Mouse (Mus musculus): ENCODE data around the gene Fggy.

Fggy gene

DNA sequence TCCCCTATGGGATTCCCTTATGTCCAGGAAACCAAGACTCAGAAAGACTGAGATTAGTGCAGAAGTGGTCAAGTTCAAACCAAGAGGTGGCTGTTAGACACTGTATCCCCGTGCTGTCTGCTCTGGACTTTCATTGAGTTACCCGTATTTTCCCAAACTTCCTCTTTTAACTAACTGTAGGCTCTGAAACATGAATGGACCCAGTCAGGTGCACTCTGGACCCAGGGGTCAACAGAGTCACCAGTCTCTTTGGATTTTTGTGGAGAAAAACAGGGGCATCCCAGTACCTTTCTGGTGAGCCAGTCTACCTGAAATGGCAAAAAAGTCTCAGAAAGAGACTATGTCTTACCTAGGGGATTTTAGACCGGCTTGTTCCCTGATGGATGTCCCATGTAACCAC is 33.6 kb downstream of the Fggy start:
- DNase-seq (ENCODE audit: low spot score in 2 of 2): no peak

DNA sequence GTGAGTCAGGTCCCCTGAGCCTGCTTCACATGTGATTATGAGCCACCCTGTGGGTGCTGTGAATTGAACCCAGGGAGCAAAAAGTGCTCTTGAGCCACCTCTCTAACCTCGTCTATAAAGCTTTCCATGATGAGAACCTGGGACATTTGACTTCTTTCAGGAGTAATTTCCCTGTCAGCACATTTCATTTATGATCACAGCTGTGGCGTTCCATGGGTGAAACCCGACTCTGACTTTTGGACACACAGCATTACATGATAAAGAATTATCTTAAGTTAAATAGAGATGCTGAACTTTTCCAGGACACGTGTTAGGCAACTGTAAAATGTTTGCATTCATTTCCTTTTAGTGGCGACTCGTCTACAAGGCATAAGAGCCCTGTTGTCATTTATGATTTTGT is 39.9 kb downstream of the Fggy start:
- no peak for DNase-seq (ENCODE audit: low spot score in 2 of 2)

DNA sequence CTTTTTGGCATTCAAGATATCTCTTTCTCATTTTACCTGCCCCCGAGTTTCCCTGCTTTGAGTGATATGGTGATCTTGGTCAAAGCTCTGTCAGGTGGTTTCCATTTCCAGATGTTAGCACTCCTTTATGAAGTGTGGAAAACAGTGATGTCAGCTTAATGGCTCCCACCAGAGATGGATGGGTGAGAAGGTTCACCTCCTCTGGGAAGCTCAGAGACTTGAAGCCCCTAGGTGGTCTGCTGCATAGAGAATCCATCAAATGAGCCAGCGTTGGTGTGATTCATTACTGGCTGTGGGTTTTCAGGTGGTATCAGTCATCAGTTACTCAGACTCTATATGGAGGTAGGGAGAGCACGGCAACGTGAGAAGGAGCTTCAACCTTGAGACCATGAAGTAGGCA is 44.5 kb downstream of the Fggy start:
- DNase-seq (ENCODE audit: low spot score in 2 of 2): no peak

- no peak for DNase-seq (ENCODE audit: low spot score in 2 of 2)
Observed at GRCm38 (mm10) chr4:95603254-95603653, 45.9 kb downstream of the Fggy start.

- no peak for DNase-seq (ENCODE audit: low spot score in 2 of 2)
Observed at GRCm38 (mm10) chr4:95610663-95611062, 53.4 kb downstream of the Fggy start.

- DNase-seq (ENCODE audit: low spot score in 2 of 2): no peak
Observed at GRCm38 (mm10) chr4:95611390-95611789, 54.1 kb downstream of the Fggy start.

GRCm38 (mm10) chr4:95621046-95621445 is 63.7 kb downstream of the Fggy start:
- DNase-seq (ENCODE audit: low spot score in 2 of 2): no peak

DNA sequence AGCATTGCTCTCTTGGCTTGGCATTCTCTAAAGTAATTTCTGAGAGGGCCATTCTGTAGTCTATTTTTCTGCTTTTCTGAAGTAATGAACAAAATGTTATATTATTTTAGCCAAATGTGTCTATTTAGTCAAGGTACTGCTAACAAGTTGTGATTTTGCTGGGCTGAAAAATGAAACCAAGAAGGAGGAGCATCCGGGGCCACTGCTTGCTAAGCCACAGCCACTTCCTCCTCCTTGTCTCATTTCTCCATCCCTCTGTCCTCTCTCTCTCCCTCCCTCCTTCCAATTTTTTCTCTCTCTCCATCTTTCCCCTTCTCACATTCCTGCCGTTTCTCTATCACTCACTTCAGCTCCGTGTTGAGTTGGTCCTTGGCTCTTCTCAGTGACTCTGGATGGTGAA is 67.4 kb downstream of the Fggy start:
- no peak for DNase-seq (ENCODE audit: low spot score in 2 of 2)

- DNase-seq (ENCODE audit: low spot score in 2 of 2): no peak
Observed at GRCm38 (mm10) chr4:95625651-95626050, 68.3 kb downstream of the Fggy start.

DNA sequence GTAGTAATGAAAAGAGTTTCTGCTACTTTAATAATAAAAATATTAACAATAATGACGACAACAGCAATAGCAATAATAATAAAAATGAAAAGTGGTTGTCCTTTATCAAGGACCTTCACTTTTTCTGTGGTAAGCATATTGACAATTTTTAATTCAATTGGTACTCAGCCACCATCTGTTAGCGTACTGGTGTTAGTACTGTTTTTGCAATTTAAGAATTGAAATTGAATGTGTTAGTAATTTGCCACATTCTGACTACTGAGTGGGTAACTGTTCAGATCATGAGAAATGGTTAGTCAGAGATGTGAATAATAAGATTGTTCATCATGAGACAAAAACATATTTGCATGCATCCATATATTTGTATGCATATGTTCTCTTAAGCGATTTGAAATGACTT is 68.9 kb downstream of the Fggy start:
- no peak for DNase-seq (ENCODE audit: low spot score in 2 of 2)

GRCm38 (mm10) chr4:95634903-95635302 is 77.6 kb downstream of the Fggy start:
- no peak for DNase-seq (ENCODE audit: low spot score in 2 of 2)

DNA sequence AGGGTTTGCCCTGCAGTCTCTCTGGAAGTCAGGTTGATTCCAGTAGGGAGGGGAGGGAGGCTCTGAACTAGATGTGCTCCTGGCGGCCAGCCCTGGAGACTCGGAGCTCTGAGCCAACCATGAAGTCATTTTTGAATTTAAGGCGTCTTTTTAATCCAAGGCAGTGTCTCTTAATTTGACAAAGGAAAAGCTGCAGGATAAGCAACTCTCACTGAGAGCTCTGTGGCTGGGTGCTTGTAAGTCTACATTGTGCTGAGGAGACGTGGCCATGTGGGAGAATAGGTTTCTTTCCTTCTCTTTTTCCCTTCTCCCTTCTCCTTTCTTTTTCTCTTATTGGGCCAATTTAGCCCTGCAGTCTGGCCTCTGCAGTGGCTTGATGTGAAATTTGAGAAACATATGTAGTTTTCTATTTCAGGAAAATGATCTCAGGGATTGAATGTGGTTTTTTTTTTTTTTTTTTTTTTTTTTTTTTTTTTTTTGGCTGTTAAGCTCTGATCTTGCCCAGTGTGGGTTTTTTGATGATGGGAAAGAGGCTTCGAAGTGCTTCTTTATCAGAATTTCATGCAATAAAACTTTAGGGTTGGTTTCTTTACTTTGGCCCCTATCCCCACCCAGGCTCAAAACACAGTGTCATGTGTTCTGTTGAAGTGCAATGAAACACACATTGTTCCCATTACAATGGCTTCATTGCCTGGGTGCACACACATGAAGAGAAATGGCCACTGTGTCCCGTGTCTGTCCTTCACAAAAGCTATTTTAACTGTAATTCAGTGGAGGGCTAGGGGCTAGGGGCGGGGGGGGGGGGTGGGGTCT is 79.8 kb downstream of the Fggy start:
- DNase-seq (ENCODE audit: low spot score in 2 of 2): peak; percentile 52 to 73

DNA sequence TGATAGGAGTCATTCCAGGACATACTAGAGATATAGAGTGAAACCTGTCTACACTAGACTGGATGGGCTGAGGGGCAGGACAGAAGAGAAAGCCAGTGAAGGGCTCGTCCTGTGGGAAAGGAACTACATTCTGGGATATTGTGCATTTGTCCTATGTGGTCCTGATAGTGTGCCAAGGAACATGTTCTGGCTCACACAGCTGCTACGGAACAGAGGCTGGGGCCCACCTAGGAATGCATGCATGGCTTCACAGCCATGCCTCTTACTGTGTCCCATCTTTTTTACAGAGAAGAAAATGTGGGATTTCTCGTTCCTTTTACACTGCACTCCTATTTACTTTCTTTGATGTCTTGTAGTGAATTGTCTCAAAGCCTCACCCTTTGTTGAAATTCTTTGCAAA is 80.8 kb downstream of the Fggy start:
- no peak for DNase-seq (ENCODE audit: low spot score in 2 of 2)

DNA sequence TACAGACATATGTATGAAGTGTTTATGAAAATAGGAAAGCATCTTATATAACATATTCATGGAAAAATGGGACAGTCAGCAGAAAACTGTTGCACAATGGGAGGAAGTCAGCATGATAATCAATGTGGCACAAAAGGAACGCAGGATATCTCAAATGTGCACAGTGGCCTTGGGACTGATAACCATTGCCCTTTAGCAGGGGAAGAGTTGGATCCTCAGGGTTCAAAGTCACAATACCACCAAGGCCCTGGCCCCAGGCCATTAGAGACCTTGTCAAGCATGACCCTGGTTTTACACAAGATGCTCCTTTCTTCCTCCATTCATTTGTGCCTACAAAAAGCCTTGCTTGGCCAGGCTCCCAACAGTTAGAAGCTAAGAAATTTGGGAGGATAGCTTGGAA is 83.5 kb downstream of the Fggy start:
- no peak for DNase-seq (ENCODE audit: low spot score in 2 of 2)

- no peak for DNase-seq (ENCODE audit: low spot score in 2 of 2)
Observed at GRCm38 (mm10) chr4:95644048-95644447, 86.7 kb downstream of the Fggy start.

GRCm38 (mm10) chr4:95648801-95649551 is 91.7 kb downstream of the Fggy start:
- peak in 1 of 2 experiments; percentile 14 for DNase-seq (ENCODE audit: low spot score in 2 of 2)

- DNase-seq (ENCODE audit: low spot score in 2 of 2): no peak
Observed at GRCm38 (mm10) chr4:95649552-95649905, 92.2 kb downstream of the Fggy start.

DNA sequence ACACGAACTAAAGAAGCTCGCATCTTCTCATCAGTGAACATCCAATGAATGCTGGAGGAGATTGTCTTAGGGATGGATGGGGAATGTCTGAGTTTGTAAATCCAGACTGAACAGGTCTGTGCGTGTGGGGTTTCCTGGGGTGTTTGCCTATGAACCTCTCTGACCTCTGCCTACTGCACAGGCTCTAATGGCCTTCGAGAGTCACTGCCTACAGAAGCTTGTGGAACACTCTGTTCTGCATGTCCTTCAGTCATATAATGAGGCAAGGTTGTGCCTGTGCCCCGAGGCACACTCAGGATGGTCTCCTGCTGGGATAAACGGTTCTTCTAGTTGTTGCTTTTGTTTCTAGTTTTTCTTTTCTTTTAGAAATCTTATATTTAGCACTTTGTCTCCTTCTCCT is 92.7 kb downstream of the Fggy start:
- DNase-seq (ENCODE audit: low spot score in 2 of 2): no peak

GRCm38 (mm10) chr4:95652044-95652443 is 94.7 kb downstream of the Fggy start:
- DNase-seq (ENCODE audit: low spot score in 2 of 2): no peak

- DNase-seq (ENCODE audit: low spot score in 2 of 2): no peak
Observed at GRCm38 (mm10) chr4:95653296-95653912, 96.1 kb downstream of the Fggy start.

- DNase-seq (ENCODE audit: low spot score in 2 of 2): no peak
Observed at GRCm38 (mm10) chr4:95653913-95654301, 96.6 kb downstream of the Fggy start.

GRCm38 (mm10) chr4:95659024-95659423 is 101.7 kb downstream of the Fggy start:
- DNase-seq (ENCODE audit: low spot score in 2 of 2): no peak

DNA sequence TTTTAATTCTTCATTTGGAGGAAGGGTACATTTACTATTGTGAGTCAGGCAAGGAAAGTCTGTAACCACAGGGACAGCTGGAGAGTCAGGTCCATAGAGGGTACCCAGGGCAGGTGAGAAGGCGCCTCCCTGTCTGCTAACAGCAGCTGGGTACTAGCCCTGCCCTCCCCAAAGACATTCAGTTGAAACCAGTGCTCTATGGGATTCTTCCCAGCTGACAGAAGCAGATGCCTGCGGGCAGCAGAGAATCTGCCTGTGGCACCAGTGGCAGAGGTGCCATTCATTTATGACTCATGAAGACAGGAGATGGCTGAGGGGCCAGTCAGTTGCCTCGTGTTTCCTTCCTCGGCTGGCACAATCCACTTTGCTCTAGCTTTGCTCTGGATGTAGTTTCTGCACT is 106.3 kb downstream of the Fggy start:
- no peak for DNase-seq (ENCODE audit: low spot score in 2 of 2)
